Mouse (Mus musculus) CH12F3 (cell line): ENCODE measurements around the gene Olfr1454.

Experiments used
- in situ Hi-C: fragments of 300-500 bp; cut with MboI; formaldehyde crosslinking; loops from 2 replicates; pipeline ENCODE4 v1.14.3; 2020; ENCODE audit warnings: low sequenced_read_pairs

Gene Olfr1454

GRCm38 (mm10) chr19:13060310-13060709 lies at the start of gene Olfr1454:
Olfr1454 (plus strand) TSS chr19:13060610.
- in situ Hi-C loops: no loop called here

GRCm38 (mm10) chr19:13028227-13028626 lies 32.2 kb upstream of the Olfr1454 start, which contains the start of gene Olfr1453:
Olfr1453 (minus strand) TSS chr19:13028327.
- in situ Hi-C loops: no loop called here

DNA sequence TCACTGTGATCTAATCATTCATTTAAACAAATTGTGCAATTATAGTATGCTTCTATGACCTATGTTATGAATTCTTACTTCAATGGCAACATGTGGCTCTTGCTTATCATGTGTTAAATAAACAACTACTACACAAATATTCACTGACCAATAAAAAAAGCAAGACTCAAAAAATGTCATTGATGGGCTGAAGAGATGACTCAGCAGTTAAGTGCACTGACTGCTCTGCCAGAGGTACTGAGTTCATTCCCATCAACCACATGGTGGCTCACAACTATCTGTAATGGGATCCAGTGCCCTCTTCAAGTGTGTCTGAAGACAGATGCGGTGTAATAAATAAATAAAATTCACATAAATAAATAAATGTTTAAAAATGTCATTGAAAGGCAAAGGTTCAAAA lies 33.5 kb downstream of the Olfr1454 start:
- in situ Hi-C loops: no loop called here

- in situ Hi-C loops: no loop called here
These were observed 37.4 kb downstream of the Olfr1454 start, which contains the start of gene Olfr1457 for GRCm38 (mm10) chr19:13097791-13098190. Olfr1457 (minus strand) TSS chr19:13097891.

GRCm38 (mm10) chr19:13106675-13107074 lies 46.3 kb downstream of the Olfr1454 start, which contains the start of gene Olfr1458:
Olfr1458 (minus strand) TSS chr19:13106775.
- in situ Hi-C loops: no loop called here
